Mouse (Mus musculus) limb, embryonic 11.5 days (tissue): Measurements from ENCODE around the gene Nme3. TPM values are rescaled to one million over a fixed set of nuclear protein-coding genes. Genes with fewer than 3 reads are reported as not detected.
A peak's percentile ranks its signal among the peaks of the same experiment; 100 is the strongest.

ENCODE experiments used
- ATAC-seq: fragments of 200-750 bp; cut with Nextera tagmentation; 2 replicates; pipeline ENCODE4 v1.8.0; 2017; ENCODE audit warnings: low read depth; ENCODE audit not compliant: insufficient number of reproducible peaks, low FRiP score, low TSS enrichment
- DNase-seq: peaks from one replicate; pipeline ENCODE4 v3.0.0-alpha.2; 2015; ENCODE audit warnings: low spot score
- H3K27ac ChIP-seq: fragments of 300-500 bp; sonication (generic); replicated peaks from 2 replicates; pipeline ENCODE4 v1.5.1; 2014; ENCODE audit warnings: low read depth, mild to moderate bottlenecking, low read length
- H3K27me3 ChIP-seq: fragments of 300-500 bp; sonication (generic); 2 replicates; pipeline ENCODE4 v1.6.1; 2014; ENCODE audit warnings: mild to moderate bottlenecking, low read length, mixed read lengths; ENCODE audit not compliant: control insufficient read depth, insufficient read depth
- H3K36me3 ChIP-seq: fragments of 300-500 bp; sonication (generic); 2 replicates; pipeline ENCODE4 v1.6.1; 2014; ENCODE audit warnings: mild to moderate bottlenecking, low read length, moderate library complexity, mixed read lengths; ENCODE audit not compliant: control insufficient read depth, insufficient read depth
- H3K4me1 ChIP-seq: fragments of 300-500 bp; sonication (generic); 2 replicates; pipeline ENCODE4 v1.6.1; 2014; ENCODE audit warnings: low read length, mixed read lengths; ENCODE audit not compliant: control insufficient read depth, insufficient read depth
- H3K4me2 ChIP-seq: fragments of 300-500 bp; sonication (generic); 2 replicates; pipeline ENCODE4 v1.6.1; 2014; ENCODE audit warnings: low read depth, mild to moderate bottlenecking, moderate library complexity; ENCODE audit not compliant: severe bottlenecking
- H3K4me3 ChIP-seq: fragments of 300-500 bp; sonication (generic); 2 replicates; pipeline ENCODE4 v1.5.1; 2014; ENCODE audit warnings: low read depth, low read length
- H3K9ac ChIP-seq: fragments of 300-500 bp; sonication (generic); 2 replicates; pipeline ENCODE4 v1.6.1; 2014; ENCODE audit warnings: mild to moderate bottlenecking, low read length
- H3K9me3 ChIP-seq: fragments of 300-500 bp; sonication (generic); 2 replicates; pipeline ENCODE4 v1.6.1; 2016; ENCODE audit warnings: low read length; ENCODE audit not compliant: control insufficient read depth
- WGBS: fragments of 180-500 bp; shearing (Covaris S2); extraction: QIAGEN DNeasy Blood & Tissue Kit; methylation state at CpG from one replicate; pipeline ENCODE4 v1.1.7; 2014; 5-methylcytosine and 5-hydroxymethylcytosine counted together
- polyA plus RNA-seq: library from polyadenylated mRNA; unstranded; fragments of >200 nt; fragmentation: Nextera tagmentation; extraction: Ambion mirVana; gene quantifications from 2 replicates; pipeline ENCODE4 v1.2.1, GENCODE M21; 2014

Nme3 gene
- polyA plus RNA-seq, 1 experiment from 2014 or later = 53.0 TPM

DNA sequence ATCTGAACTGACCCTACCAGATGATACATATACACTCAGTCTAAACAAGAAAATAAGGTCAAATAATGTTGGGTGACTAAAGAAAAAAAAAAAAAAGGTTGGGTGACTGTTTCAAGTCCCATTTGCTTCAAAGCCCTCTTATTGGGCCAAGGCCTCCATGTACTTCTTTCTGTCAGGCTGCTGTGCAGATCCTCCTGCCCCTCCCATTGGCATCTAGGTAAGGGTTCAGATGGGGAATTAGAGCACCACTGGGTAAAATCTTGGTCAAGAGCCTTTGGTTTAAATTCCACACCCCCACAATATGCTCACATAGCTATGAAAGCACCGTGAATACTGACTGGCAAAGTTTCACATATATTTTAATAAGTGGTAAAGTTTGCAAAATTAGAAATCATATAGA is 26.9 kb downstream of the Nme3 start:
- no peak for ATAC-seq
- DNase-seq = no peak
- Histone ChIP-seq H3K27ac (no peak overlapping the region), H3K4me3 (no peak overlapping the region), H3K27me3 (no peaks in the 10 kb centered on the region), H3K4me2 (no peak overlapping the region), H3K9ac (no peak overlapping the region), H3K4me1 (no peaks in the 10 kb centered on the region), H3K9me3 (no peaks in the 10 kb centered on the region), H3K36me3 (peaks cover 31% of the 10 kb centered on the region)
- 90% methylated on average over 1 of the region's 1 CpGs for WGBS

- H3K4me2 ChIP-seq = no peak overlapping the region
- no peaks in the 10 kb centered on the region for H3K4me1 ChIP-seq
- ATAC-seq (no peak), DNase-seq (no peak)
- H3K27ac ChIP-seq = no peak overlapping the region
- peaks cover 10% of the 10 kb centered on the region for H3K36me3 ChIP-seq
- WGBS = 85% methylated on average over 1 of the region's 1 CpGs
- H3K4me3 ChIP-seq = no peak overlapping the region
- no peaks in the 10 kb centered on the region for H3K9me3 ChIP-seq
- H3K9ac ChIP-seq = no peak overlapping the region
- H3K27me3 ChIP-seq = no peaks in the 10 kb centered on the region
Measured at GRCm38 (mm10) chr17:24929506-24929905, 33.2 kb downstream of the Nme3 start.

- WGBS = 91% methylated on average over 4 of the region's 4 CpGs
- Histone ChIP-seq H3K4me2 (no peak overlapping the region), H3K4me3 (no peak overlapping the region), H3K27ac (no peak overlapping the region), H3K4me1 (peaks cover 8% of the 10 kb centered on the region), H3K36me3 (peaks cover 3% of the 10 kb centered on the region; the same call in 1 of the 2 replicates), H3K9me3 (no peaks in the 10 kb centered on the region), H3K9ac (no peak overlapping the region), H3K27me3 (no peaks in the 10 kb centered on the region)
- DNase-seq (no peak), ATAC-seq (no peak)
Measured at GRCm38 (mm10) chr17:24932431-24932830, 36.1 kb downstream of the Nme3 start.

DNA sequence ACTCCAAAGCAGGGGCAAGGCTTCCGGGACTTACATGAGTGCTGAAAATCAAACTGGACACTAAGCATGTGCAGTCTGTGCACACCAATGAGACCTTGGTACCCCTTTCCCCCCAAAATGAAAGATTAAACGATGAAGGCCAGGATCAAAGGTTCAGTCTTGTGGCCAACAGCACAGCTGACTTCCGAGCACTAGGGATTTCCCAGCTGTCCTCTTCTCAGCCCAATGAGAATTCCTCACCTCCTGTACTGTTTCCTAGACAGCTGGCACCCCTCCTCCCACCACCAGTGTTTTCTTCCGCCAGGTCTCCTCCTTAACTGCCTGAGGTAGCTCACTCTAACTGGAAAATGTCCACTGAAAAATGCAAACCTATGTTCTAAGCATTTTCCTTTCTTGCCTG is 36.9 kb downstream of the Nme3 start:
- no peak overlapping the region for H3K27ac ChIP-seq
- no peaks in the 10 kb centered on the region for H3K9me3 ChIP-seq
- ATAC-seq (no peak), DNase-seq (no peak)
- 76% methylated on average over 4 of the region's 4 CpGs for WGBS
- H3K4me2 ChIP-seq = no peak overlapping the region
- H3K36me3 ChIP-seq = no peaks in the 10 kb centered on the region
- no peak overlapping the region for H3K9ac ChIP-seq
- H3K27me3 ChIP-seq = no peaks in the 10 kb centered on the region
- peaks cover 8% of the 10 kb centered on the region for H3K4me1 ChIP-seq
- H3K4me3 ChIP-seq = no peak overlapping the region

- H3K4me1 ChIP-seq = peaks cover 8% of the 10 kb centered on the region
- no peak overlapping the region for H3K4me3 ChIP-seq
- H3K36me3 ChIP-seq = no peaks in the 10 kb centered on the region
- no peaks in the 10 kb centered on the region for H3K27me3 ChIP-seq
- no peak for ATAC-seq
- 92% methylated on average over 4 of the region's 4 CpGs for WGBS
- H3K9ac ChIP-seq = no peak overlapping the region
- H3K27ac ChIP-seq = no peak overlapping the region
- H3K9me3 ChIP-seq = no peaks in the 10 kb centered on the region
- no peak for DNase-seq
- H3K4me2 ChIP-seq = peak overlapping the region; percentile 20; the same call in 1 of the 2 replicates
Measured at GRCm38 (mm10) chr17:24934926-24935325, 38.6 kb downstream of the Nme3 start.

DNA sequence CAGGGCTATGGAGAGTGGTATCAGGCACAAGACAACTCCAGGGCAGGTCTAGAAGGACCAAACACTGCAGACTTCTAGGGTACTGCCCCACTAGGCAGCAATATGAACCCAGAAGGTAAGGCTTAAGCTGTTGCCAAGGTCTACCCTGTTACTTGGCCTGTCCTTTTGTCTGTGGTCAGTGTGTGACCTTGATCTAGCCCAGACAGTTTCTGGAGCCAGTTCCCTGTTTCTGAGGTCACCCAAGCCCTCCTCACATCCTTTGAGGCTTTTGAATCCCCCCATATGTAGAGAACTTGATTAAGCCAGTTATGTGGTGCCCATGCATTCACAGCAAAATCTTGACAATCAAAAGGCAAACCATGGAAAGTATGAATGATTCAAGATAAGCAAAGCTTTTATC is 39.4 kb downstream of the Nme3 start:
- no peaks in the 10 kb centered on the region for H3K27me3 ChIP-seq

DNA sequence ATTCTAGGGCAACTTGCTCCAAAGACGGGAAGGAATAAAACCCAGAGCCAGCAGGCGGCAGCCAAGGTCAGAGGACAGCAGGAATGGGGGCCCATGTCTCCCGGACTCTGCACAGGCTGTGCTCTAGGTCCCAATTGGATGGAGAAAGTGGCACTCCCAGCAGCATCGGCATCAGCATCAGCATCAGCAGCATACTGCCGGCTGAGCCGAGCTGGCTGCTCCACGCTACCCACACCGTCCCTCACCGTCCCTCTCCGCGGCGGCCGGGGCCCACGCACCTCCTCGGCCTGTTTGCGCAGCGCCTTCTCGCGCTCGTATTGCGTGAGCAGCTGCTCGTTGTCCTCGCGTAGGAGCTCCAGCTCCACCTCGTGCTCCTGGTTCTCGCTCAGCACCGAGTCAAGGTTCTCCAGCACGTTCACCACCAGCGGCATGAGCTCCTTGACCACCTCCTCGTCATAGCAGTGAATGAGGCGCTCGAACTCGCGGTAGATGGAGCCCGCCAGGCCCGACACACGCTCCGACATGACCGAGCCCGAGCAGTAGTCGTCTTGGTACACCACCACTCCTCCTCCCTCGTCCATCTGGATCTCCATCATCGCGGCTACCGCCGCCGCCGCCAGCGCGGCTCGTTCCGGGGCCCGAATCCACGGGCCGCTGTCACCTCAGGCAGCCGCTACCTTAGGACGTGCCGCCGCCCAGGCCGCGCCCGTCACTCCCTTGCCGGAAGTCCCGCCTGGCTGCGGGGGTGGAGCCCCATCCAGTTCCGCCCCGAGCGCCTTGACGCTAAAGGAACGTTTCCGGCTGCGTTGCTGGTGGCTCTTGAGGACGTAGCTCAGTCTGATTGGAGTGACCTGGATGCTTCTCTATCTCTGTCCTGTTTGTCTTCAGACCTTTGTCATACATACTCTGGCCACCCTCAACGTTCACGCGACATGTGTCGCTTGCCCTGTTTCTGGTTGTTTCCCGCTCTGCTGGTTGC is 40.2 kb downstream of the Nme3 start, which contains the start of gene Mapk8ip3:
Gene Mapk8ip3 (minus strand): TSS at position 719 of the 979 bp plus-strand sequence.
- WGBS = under 1% methylated on average over 78 of the region's 78 CpGs
- no peaks in the 10 kb centered on the region for H3K27me3 ChIP-seq
- DNase-seq = peak; percentile 95
- no peaks in the 10 kb centered on the region for H3K36me3 ChIP-seq
- H3K27ac ChIP-seq = no peak within 1 kb of the TSS; the same call in 1 of the 2 replicates
- H3K4me2 ChIP-seq = peak within 1 kb of the TSS; percentile 69
- H3K9me3 ChIP-seq = no peaks in the 10 kb centered on the region
- peaks cover 8% of the 10 kb centered on the region for H3K4me1 ChIP-seq
- peak within 1 kb of the TSS; percentile 93 for H3K4me3 ChIP-seq
- peak within 1 kb of the TSS; percentile 77 for H3K9ac ChIP-seq
- peak; percentile 94 for ATAC-seq

More for the DNA sequence above, 39.4 kb downstream of the Nme3 start:
- H3K36me3 ChIP-seq = no peaks in the 10 kb centered on the region
- H3K4me3 ChIP-seq = peak overlapping the region; percentile 93
- no peak overlapping the region for H3K27ac ChIP-seq
- DNase-seq (no peak), ATAC-seq (no peak)
- peak overlapping the region; percentile 0; the same call in 1 of the 2 replicates for H3K9ac ChIP-seq
- H3K4me1 ChIP-seq = peaks cover 8% of the 10 kb centered on the region
- H3K9me3 ChIP-seq = no peaks in the 10 kb centered on the region
- peak overlapping the region; percentile 69 for H3K4me2 ChIP-seq

DNA sequence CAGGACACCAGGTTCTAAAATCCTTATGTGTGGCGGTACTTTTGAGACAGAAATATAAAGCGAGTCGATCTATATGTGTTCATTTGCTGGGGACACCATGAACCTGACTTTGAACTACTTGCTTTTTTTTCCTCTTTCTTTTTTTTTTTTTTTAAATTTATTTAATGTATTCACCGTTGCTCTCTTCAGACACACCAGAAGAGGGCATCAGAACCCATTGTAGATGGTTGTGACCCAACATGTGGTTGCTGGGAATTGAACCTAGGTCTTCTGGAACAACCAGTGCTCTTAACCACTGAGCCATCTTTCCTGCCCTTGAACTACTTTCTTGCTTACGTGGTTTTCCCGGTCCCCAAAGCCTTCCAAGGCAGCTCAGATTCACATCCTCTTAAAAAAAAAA is 41.0 kb downstream of the Nme3 start:
- H3K9ac ChIP-seq = peak overlapping the region; percentile 77
- no peaks in the 10 kb centered on the region for H3K36me3 ChIP-seq
- no peaks in the 10 kb centered on the region for H3K9me3 ChIP-seq
- peaks cover 8% of the 10 kb centered on the region for H3K4me1 ChIP-seq
- no peak overlapping the region for H3K27ac ChIP-seq
- no peak; the same call in 1 of the 2 replicates for ATAC-seq
- H3K4me3 ChIP-seq = peak overlapping the region; percentile 93
- 54% methylated on average over 6 of the region's 6 CpGs for WGBS
- DNase-seq = no peak
- peak overlapping the region; percentile 69 for H3K4me2 ChIP-seq
- H3K27me3 ChIP-seq = no peaks in the 10 kb centered on the region
